Mouse (Mus musculus) E14TG2a.4 (cell line): Measurements from ENCODE around the gene Plxdc2.

Experiments
- H3K27me3 ChIP-seq: 2 replicates; pipeline ENCODE4 v1.6.1; 2014; ENCODE audit warnings: low read length, control low read depth; ENCODE audit not compliant: insufficient read depth
- H3K36me3 ChIP-seq: 2 replicates; pipeline ENCODE4 v1.6.1; 2014; ENCODE audit warnings: low read length, control low read depth; ENCODE audit not compliant: insufficient read depth
- H3K4me1 ChIP-seq: replicated peaks from 2 replicates; pipeline ENCODE4 v1.6.1; 2014; ENCODE audit warnings: low read depth, low read length, control low read depth
- H3K4me3 ChIP-seq: replicated peaks from 2 replicates; pipeline ENCODE4 v1.5.1; 2014; ENCODE audit warnings: mild to moderate bottlenecking, low read length
- H3K9me3 ChIP-seq: 2 replicates; pipeline ENCODE4 v1.6.1; 2014; ENCODE audit warnings: low read length, control low read depth
- CTCF ChIP-seq: conservative IDR thresholded peaks from 2 replicates; pipeline ENCODE4 v1.5.1; 2014; ENCODE audit warnings: low read length
- NANOG ChIP-seq: IDR thresholded peaks from 2 replicates; pipeline ENCODE4 v1.6.1; 2014; ENCODE audit warnings: borderline replicate concordance, low read length, mixed read lengths
- POU5F1 ChIP-seq: IDR thresholded peaks from 2 replicates; pipeline ENCODE4 v1.6.1; 2014; ENCODE audit warnings: low read length, borderline replicate concordance

Plxdc2 gene

GRCm38 (mm10) chr2:16773398-16774113 lies 417.5 kb downstream of the Plxdc2 start:
- no peaks in the 10 kb centered on the region for H3K27me3 ChIP-seq
- H3K9me3 ChIP-seq: peaks cover 15% of the 10 kb centered on the region
- no peaks in the 10 kb centered on the region for H3K4me1 ChIP-seq
- no peak for TF ChIP-seq POU5F1
- no peak for TF ChIP-seq CTCF
- TF ChIP-seq NANOG: no peak
- no peak overlapping the region for H3K4me3 ChIP-seq
- no peaks in the 10 kb centered on the region for H3K36me3 ChIP-seq

- Histone ChIP-seq H3K4me1 (no peaks in the 10 kb centered on the region), H3K4me3 (no peak overlapping the region), H3K27me3 (no peaks in the 10 kb centered on the region), H3K9me3 (peaks cover 20% of the 10 kb centered on the region), H3K36me3 (no peaks in the 10 kb centered on the region)
- TF ChIP-seq POU5F1: no peak
- TF ChIP-seq CTCF: no peak
- TF ChIP-seq NANOG: no peak
Observed at GRCm38 (mm10) chr2:16774114-16774433, 418.0 kb downstream of the Plxdc2 start.

- H3K4me1 ChIP-seq: no peaks in the 10 kb centered on the region
- no peaks in the 10 kb centered on the region for H3K9me3 ChIP-seq
- H3K36me3 ChIP-seq: no peaks in the 10 kb centered on the region
- no peak overlapping the region for H3K4me3 ChIP-seq
- TF ChIP-seq NANOG (no peak), CTCF (no peak), POU5F1 (no peak)
- H3K27me3 ChIP-seq: no peaks in the 10 kb centered on the region
Observed at GRCm38 (mm10) chr2:16795283-16795682, 439.2 kb downstream of the Plxdc2 start.
